Mouse (Mus musculus): ENCODE results near the gene Map7. TPM values are rescaled to one million over a fixed set of nuclear protein-coding genes. Genes with fewer than 3 reads are reported as not detected.

The Map7 gene
- polyA plus RNA-seq, 1 experiment from 2014 or later, result 4.3 TPM

- H3K4me2 ChIP-seq, result no peak overlapping the region
- no peak for DNase-seq
- no peaks in the 10 kb centered on the region for H3K4me1 ChIP-seq (replicated peaks)
- no peak overlapping the region for H3K9ac ChIP-seq
- peaks cover 73% of the 10 kb centered on the region for H3K36me3 ChIP-seq
- H3K9me3 ChIP-seq (replicated peaks), result no peaks in the 10 kb centered on the region
- no peak overlapping the region for H3K4me3 ChIP-seq (replicated peaks)
- H3K27ac ChIP-seq, result no peak overlapping the region
- no peaks in the 10 kb centered on the region for H3K27me3 ChIP-seq
- ATAC-seq (ENCODE audit: low read depth), result no peak
These were observed 178.0 kb downstream of the Map7 start for GRCm38 (mm10) chr10:20326226-20326625.

Small RNAs within 50 kb of the gene (microRNA-seq; reads per million reads assigned to microRNA genes)
- not detected for gene Mir6413

Other genes starting within 250 kb of the Map7 start
- gene Pex7, start 240.8 kb upstream of the Map7 start, polyA plus RNA-seq (2015; fragmentation: Nextera tagmentation; extraction: Ambion mirVana), result 28.0 and 28.2 TPM in 2 replicates
- 0.71 and 0.78 TPM in 2 replicates for gene Map3k5, start 214.0 kb upstream of the Map7 start, polyA plus RNA-seq (2015; fragmentation: Nextera tagmentation; extraction: Ambion mirVana)
- 57.1 and 68.8 TPM in 2 replicates for gene Bclaf1, start 164.0 kb downstream of the Map7 start, polyA plus RNA-seq (2015; fragmentation: Nextera tagmentation; extraction: Ambion mirVana)
- gene Mtfr2, start 199.3 kb downstream of the Map7 start, polyA plus RNA-seq (2015; fragmentation: Nextera tagmentation; extraction: Ambion mirVana), result 3.5 and 3.6 TPM in 2 replicates